Mouse (Mus musculus) neural tube, embryonic 12.5 days (tissue): ENCODE measurements around the gene Spopl. TPM values are rescaled to one million over a fixed set of nuclear protein-coding genes. Genes with fewer than 3 reads are reported as not detected.
"Not testable (repeated sequence)": the region's sequence is repeated elsewhere in the genome, so short reads cannot be mapped to it uniquely, and the experiment has no call there.

Experiments
- ATAC-seq: fragments of 200-750 bp; cut with Nextera tagmentation; 2 replicates; pipeline ENCODE4 v1.8.0; 2017; ENCODE audit warnings: low read depth, mild to moderate bottlenecking, moderate TSS enrichment, moderate library complexity; ENCODE audit not compliant: low FRiP score
- H3K27ac ChIP-seq: fragments of 300-500 bp; sonication (generic); 2 replicates; pipeline ENCODE4 v1.5.1; 2016
- H3K27me3 ChIP-seq: fragments of 300-500 bp; sonication (generic); replicated peaks from 2 replicates; pipeline ENCODE4 v1.6.1; 2016; ENCODE audit warnings: mild to moderate bottlenecking
- H3K36me3 ChIP-seq: fragments of 300-500 bp; sonication (generic); 2 replicates; pipeline ENCODE4 v1.6.1; 2016; ENCODE audit warnings: mild to moderate bottlenecking
- H3K4me1 ChIP-seq: fragments of 300-500 bp; sonication (generic); 2 replicates; pipeline ENCODE4 v1.6.1; 2016
- H3K4me2 ChIP-seq: fragments of 300-500 bp; sonication (generic); replicated peaks from 2 replicates; pipeline ENCODE4 v1.6.1; 2016; ENCODE audit warnings: mild to moderate bottlenecking
- H3K4me3 ChIP-seq: fragments of 300-500 bp; sonication (generic); 2 replicates; pipeline ENCODE4 v1.5.1; 2016
- H3K9ac ChIP-seq: fragments of 300-500 bp; sonication (generic); 2 replicates; pipeline ENCODE4 v1.6.1; 2016; ENCODE audit warnings: mild to moderate bottlenecking
- H3K9me3 ChIP-seq: fragments of 300-500 bp; sonication (generic); 2 replicates; pipeline ENCODE4 v1.6.1; 2016; ENCODE audit warnings: mild to moderate bottlenecking
- WGBS: fragments of 180-500 bp; shearing (Covaris S2); methylation state at CpG from one replicate; pipeline ENCODE4 v1.1.7; 2016; 5-methylcytosine and 5-hydroxymethylcytosine counted together
- polyA plus RNA-seq: library from polyadenylated mRNA; unstranded; fragments of >200 nt; fragmentation: Nextera tagmentation; extraction: Ambion mirVana; gene quantifications from 2 replicates; pipeline ENCODE4 v1.2.1, GENCODE M21; 2016

Gene Spopl
- polyA plus RNA-seq, 1 experiment from 2014 or later = 12.6 TPM

DNA sequence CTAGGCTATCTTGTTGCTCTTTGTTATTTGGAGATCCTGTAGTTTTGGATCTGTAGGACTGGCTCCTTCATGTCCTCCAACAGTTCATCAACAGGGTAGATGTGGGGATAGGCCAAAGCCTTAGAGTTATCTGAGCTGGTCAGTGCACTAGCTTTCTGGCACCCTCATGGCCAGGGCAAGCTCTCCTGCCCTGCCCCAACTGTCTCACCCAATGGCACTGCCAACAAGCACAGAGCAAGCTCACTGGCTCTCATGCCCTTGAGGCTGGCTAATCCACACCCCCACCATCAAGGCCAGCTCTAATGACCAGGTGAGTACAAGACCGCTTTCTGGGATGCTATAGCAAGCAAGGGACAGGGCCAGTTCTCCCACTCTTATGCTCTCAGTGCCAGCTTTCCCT lies 24.7 kb downstream of the Spopl start:
- 95% methylated on average over 1 of the region's 1 CpGs for WGBS

DNA sequence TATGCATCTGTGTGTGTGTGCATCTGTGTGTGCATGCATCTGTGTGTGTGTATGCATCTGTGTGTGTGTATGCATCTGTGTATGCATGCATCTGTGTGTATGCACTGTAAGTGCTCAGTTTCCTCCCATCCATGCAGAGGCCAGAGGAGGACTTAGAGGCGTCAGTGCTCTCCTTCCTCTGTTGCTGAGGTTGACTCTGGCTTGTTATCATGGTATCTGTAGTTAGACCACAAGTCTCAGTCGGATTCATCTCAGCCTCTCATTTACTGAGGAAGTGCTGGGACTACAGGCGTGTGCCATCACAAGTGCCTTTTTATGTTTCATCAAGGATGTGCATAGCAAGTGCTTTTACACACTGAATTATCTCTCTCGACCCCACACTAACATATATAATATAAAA lies 31.9 kb downstream of the Spopl start:
- H3K36me3 ChIP-seq = peaks cover 4% of the 10 kb centered on the region; the same call in 1 of the 2 replicates
- no peak overlapping the region for H3K9ac ChIP-seq
- H3K4me2 ChIP-seq = no peak overlapping the region
- no peak overlapping the region for H3K27ac ChIP-seq
- no peaks in the 10 kb centered on the region for H3K27me3 ChIP-seq
- ATAC-seq = no peak
- no peaks in the 10 kb centered on the region for H3K9me3 ChIP-seq
- no peaks in the 10 kb centered on the region for H3K4me1 ChIP-seq
- 94% methylated on average over 4 of the region's 4 CpGs for WGBS
- H3K4me3 ChIP-seq = no peak overlapping the region

More for the DNA sequence above, 24.7 kb downstream of the Spopl start:
- Histone ChIP-seq H3K9me3 (no peaks in the 10 kb centered on the region), H3K27me3 (no peaks in the 10 kb centered on the region), H3K36me3 (no peaks in the 10 kb centered on the region), H3K4me1 (no peaks in the 10 kb centered on the region), H3K4me3 (no peak overlapping the region), H3K4me2 (no peak overlapping the region), H3K27ac (no peak overlapping the region), H3K9ac (no peak overlapping the region)
- ATAC-seq = no peak

DNA sequence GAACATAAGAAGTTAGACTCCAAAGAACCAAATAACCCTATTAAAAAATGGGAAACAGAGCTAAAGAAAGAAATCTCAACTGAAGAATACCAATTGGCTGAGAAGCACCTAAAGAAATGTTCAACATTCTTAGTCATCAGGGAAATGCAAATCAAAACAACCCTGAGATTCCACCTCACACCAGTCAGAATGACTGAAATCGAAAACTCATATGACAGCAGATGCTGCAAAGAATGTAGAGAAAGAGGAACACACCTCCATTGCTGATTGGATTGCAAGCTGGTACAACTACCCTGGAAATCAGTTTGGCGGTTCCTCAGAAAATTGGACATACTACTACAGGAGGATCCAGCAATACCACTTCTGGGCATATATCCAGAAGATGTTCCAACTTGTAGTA lies 44.2 kb downstream of the Spopl start:
- peaks cover 28% of the 10 kb centered on the region for H3K36me3 ChIP-seq
- WGBS = 99% methylated on average over 2 of the region's 2 CpGs
- H3K27me3 ChIP-seq, H3K27ac ChIP-seq, ATAC-seq, H3K9ac ChIP-seq, H3K4me3 ChIP-seq, H3K4me2 ChIP-seq, H3K4me1 ChIP-seq, H3K9me3 ChIP-seq: not testable (repeated sequence)

DNA sequence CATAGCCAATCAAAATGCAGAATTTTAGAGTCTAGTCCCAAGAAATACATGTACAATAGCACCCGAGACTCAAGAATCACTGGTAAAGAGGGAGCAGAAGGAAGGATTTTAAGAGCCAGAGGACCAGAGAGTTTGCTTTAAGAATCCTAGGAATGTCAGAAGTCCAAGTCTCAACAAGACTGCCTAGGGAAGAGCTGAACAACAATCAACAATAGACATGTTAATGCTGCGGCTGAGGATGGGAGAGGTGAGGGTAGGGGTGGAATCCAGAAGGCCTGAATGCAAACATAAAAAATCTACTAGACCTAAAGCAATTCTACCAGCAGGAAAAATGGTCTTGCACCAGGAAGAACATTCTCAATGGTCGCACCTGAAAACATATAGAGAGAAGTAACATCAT lies 66.8 kb downstream of the Spopl start:
- no peak for ATAC-seq
- 0 out of 2 replicates have a peak, but pooled peaks cover 3% of the 10 kb centered on the region for H3K36me3 ChIP-seq
- 94% methylated on average over 3 of the region's 3 CpGs for WGBS

DNA sequence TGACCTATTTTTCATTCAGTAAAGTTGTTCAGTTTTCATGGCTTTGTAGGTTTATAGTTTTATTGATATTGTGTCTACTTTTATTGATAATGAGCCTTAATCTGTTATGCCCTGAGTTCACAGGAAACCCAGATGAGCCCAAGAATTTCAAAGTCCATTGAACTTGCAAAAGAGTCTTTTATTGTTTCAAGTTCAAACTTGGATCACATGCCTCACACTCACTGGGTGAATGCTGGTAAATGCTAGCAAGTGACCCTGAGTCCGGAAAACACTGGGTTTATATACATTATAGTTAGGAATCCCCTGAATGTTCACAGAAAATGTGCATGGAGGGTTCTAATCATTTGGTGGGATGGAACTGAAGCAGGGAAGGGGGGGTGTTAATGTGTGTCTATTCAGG lies 90.2 kb downstream of the Spopl start:
- WGBS = 78% methylated on average over 1 of the region's 1 CpGs
- Histone ChIP-seq H3K9me3 (no peaks in the 10 kb centered on the region), H3K4me1 (no peaks in the 10 kb centered on the region), H3K27ac (no peak overlapping the region), H3K4me3 (no peak overlapping the region), H3K4me2 (no peak overlapping the region), H3K27me3 (no peaks in the 10 kb centered on the region), H3K36me3 (no peaks in the 10 kb centered on the region), H3K9ac (no peak overlapping the region)
- no peak for ATAC-seq

More for the DNA sequence above, 66.8 kb downstream of the Spopl start:
- Histone ChIP-seq H3K27ac (no peak overlapping the region), H3K9ac (no peak overlapping the region), H3K4me1 (no peaks in the 10 kb centered on the region), H3K9me3 (no peaks in the 10 kb centered on the region), H3K27me3 (no peaks in the 10 kb centered on the region), H3K4me3 (no peak overlapping the region), H3K4me2 (no peak overlapping the region)

DNA sequence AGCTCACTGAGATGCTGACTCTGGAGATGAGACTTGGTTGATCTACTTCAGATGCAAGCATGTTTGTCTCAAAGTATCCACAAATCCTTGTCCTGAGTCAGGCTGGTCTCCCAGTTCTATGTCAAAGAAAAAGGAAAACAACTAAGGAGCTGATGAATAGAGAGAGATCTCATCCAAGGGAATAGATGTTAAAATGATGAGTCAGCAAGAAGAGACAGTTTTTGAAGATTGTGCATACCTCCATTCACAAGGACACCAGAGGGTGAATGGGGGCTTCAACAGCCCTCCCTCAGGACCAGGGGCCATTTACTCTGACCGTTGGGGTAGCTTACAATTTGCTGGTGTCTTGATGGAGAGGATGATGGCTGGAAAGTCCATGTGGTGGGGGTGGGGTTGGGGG lies 104.4 kb downstream of the Spopl start:
- ATAC-seq = no peak

DNA sequence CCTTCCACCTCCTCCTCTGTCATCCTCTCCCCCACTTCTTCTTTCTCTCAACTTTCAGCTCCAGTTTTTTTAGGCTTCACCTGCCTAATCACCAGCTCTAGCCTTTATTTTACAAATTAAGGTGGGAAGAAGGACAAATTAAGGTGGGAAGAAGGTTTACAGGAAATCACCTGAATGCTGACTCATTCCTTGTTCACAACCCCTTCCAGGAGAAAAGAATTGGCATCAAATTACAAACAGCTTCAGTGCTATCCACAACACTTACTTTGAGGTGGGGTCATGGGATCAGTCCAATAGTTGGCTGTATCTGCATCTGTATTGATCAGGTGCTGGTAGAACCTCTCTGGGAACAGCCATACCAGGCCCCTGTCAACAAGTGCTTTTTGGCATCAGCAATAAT lies 114.5 kb downstream of the Spopl start:
- Histone ChIP-seq H3K9ac (no peak overlapping the region), H3K36me3 (no peaks in the 10 kb centered on the region), H3K4me2 (no peak overlapping the region), H3K4me3 (no peak overlapping the region), H3K27ac (no peak overlapping the region), H3K27me3 (no peaks in the 10 kb centered on the region), H3K4me1 (no peaks in the 10 kb centered on the region), H3K9me3 (no peaks in the 10 kb centered on the region)
- ATAC-seq = no peak

More for the DNA sequence above, 104.4 kb downstream of the Spopl start:
- H3K36me3 ChIP-seq = no peaks in the 10 kb centered on the region
- no peak overlapping the region for H3K9ac ChIP-seq
- H3K4me3 ChIP-seq = no peak overlapping the region
- 83% methylated on average over 1 of the region's 1 CpGs for WGBS
- H3K4me1 ChIP-seq = no peaks in the 10 kb centered on the region
- no peaks in the 10 kb centered on the region for H3K9me3 ChIP-seq
- no peaks in the 10 kb centered on the region for H3K27me3 ChIP-seq
- H3K27ac ChIP-seq = no peak overlapping the region
- no peak overlapping the region for H3K4me2 ChIP-seq
